Mouse (Mus musculus): ENCODE results near the gene Agbl4.

DNA sequence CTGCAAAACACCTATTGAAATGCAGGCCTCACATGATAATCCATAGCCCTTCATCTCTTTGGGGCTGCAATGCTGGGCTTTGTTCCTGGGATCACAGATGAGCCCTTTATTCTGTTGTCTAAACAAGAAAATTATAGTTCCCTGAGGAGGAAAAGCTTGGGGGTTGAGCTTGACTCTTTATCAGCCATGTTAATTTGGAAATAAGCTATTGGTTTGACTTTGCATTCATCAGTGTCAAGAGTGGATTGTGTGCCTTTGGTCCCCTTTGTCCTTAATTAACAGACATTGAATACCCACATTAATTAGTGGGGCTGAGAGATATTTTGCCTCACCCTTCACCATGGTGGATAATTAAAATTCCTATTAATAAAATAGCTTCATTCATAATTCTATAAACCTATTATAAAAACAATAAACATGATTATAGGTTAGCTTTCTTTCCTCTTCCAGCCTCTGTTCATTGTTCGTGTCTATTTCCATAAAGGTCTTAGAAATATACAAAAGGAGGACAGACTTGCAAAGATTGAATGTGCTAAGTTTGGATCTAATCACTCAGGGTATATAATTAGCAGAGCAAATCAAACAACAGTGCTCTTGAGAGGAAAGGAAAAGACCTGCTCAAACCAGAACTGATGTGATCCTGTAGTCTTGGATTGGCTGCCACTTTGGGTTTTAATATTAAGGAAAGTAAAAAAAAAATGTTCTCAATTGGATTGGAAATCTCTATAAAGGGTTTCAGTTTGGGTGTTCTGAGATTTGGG, 607.4 kb downstream of the Agbl4 start:
- TF ChIP-seq CTCF (IDR thresholded peaks at IDR 0.05; ENCODE audit: extremely low read depth, insufficient read depth, low read length) (no peak), POLR2A (IDR thresholded peaks at IDR 0.05; ENCODE audit: extremely low read depth, insufficient read depth, low read length) (no peak)

Measured in cortical plate, adult 2 months (tissue).